Mouse (Mus musculus) hematopoietic stem cell, adult 5-6 weeks (primary cell): ENCODE data around the gene Ogfr. TPM values are rescaled to one million over a fixed set of nuclear protein-coding genes. Genes with fewer than 3 reads are reported as not detected.

Source experiments
- ATAC-seq, 2 experiments: fragments of 125-278 bp in 1 of 2; replicated peaks in 1 of 2; 2 replicates each; pipeline ENCODE4 v1.8.0; 2016 to 2017; ENCODE audit warnings: inconsistent platforms in 2 of 2, mild to moderate bottlenecking in 2 of 2, moderate number of reproducible peaks in 2 of 2, low read depth in 1 of 2, moderate TSS enrichment in 1 of 2; ENCODE audit not compliant: low FRiP score in 2 of 2, poor library complexity in 2 of 2, severe bottlenecking in 2 of 2, insufficient read depth in 1 of 2, low TSS enrichment in 1 of 2
- total RNA-seq: library from RNA; stranded (forward); fragments of 172-1452, 232-1000 nt; gene quantifications from 2 replicates; pipeline ENCODE4 v1.2.3, GENCODE M21; 2017

Ogfr gene
- total RNA-seq, 1 experiment from 2014 or later = 53.9 TPM

- ATAC-seq = no peak; a peak in 1 of 4 replicates
Observed at GRCm38 (mm10) chr2:180583154-180583507, 5.9 kb upstream of the Ogfr start.

- ATAC-seq = peak in 1 of 2 experiments; percentile 6; a peak in 1 of 4 replicates
Observed at GRCm38 (mm10) chr2:180588736-180589122, 316 bp upstream of the Ogfr start.

GRCm38 (mm10) chr2:180597490-180597889 is 8.4 kb downstream of the Ogfr start, which contains the start of gene Col9a3:
Gene Col9a3, plus strand, starts transcription at chr2:180597790.
- ATAC-seq = no peak

- ATAC-seq = no peak
Observed at GRCm38 (mm10) chr2:180598157-180598705, 9.2 kb downstream of the Ogfr start.

- ATAC-seq = no peak
Observed at GRCm38 (mm10) chr2:180600569-180601021, 11.6 kb downstream of the Ogfr start.

- no peak for ATAC-seq
Observed at GRCm38 (mm10) chr2:180604781-180605180, 15.7 kb downstream of the Ogfr start.

GRCm38 (mm10) chr2:180610283-180610682 is 21.2 kb downstream of the Ogfr start:
- no peak for ATAC-seq

GRCm38 (mm10) chr2:180611882-180612281 is 22.8 kb downstream of the Ogfr start:
- ATAC-seq = no peak

- no peak for ATAC-seq
Observed at GRCm38 (mm10) chr2:180641576-180642554, 52.8 kb downstream of the Ogfr start.

- no peak for ATAC-seq
Observed at GRCm38 (mm10) chr2:180642555-180643260, 53.7 kb downstream of the Ogfr start, which contains the start of gene Tcfl5. Gene Tcfl5, minus strand, starts transcription at chr2:180642708.

GRCm38 (mm10) chr2:180643626-180644025 is 54.6 kb downstream of the Ogfr start:
- no peak for ATAC-seq

Other genes starting within 250 kb of the Ogfr start
- gene Slco4a1, start 133.0 kb upstream of the Ogfr start, total RNA-seq = 6.9 and 8.9 TPM in 2 replicates
- not detected in 2 replicates for gene Ntsr1, start 89.3 kb upstream of the Ogfr start, total RNA-seq
- gene Mrgbp, start 7.9 kb upstream of the Ogfr start, total RNA-seq = 37.2 and 40.4 TPM in 2 replicates
- 1.8 and 2.0 TPM in 2 replicates for gene Col9a3, start 8.5 kb downstream of the Ogfr start, total RNA-seq
- not detected in 2 replicates for gene Tcfl5, start 53.5 kb downstream of the Ogfr start, total RNA-seq
- gene Dido1, start 120.8 kb downstream of the Ogfr start, total RNA-seq = 86.0 and 95.8 TPM in 2 replicates
- gene Gid8, start 120.9 kb downstream of the Ogfr start, total RNA-seq = 52.2 and 78.0 TPM in 2 replicates
- 7.3 and 9.4 TPM in 2 replicates for gene Slc17a9, start 136.0 kb downstream of the Ogfr start, total RNA-seq
- not detected in 2 replicates for gene Bhlhe23, start 187.7 kb downstream of the Ogfr start, total RNA-seq